Mouse (Mus musculus) kidney, adult 8-10 months (tissue): ENCODE results near the gene Kcnc2.
"Not testable (repeated sequence)": the region's sequence is repeated elsewhere in the genome, so short reads cannot be mapped to it uniquely, and the experiment has no call there.

Experiments
- DNase-seq, 2 experiments: peaks; one replicate each; pipeline ENCODE4 v3.0.0; 2022

Gene Kcnc2

DNA sequence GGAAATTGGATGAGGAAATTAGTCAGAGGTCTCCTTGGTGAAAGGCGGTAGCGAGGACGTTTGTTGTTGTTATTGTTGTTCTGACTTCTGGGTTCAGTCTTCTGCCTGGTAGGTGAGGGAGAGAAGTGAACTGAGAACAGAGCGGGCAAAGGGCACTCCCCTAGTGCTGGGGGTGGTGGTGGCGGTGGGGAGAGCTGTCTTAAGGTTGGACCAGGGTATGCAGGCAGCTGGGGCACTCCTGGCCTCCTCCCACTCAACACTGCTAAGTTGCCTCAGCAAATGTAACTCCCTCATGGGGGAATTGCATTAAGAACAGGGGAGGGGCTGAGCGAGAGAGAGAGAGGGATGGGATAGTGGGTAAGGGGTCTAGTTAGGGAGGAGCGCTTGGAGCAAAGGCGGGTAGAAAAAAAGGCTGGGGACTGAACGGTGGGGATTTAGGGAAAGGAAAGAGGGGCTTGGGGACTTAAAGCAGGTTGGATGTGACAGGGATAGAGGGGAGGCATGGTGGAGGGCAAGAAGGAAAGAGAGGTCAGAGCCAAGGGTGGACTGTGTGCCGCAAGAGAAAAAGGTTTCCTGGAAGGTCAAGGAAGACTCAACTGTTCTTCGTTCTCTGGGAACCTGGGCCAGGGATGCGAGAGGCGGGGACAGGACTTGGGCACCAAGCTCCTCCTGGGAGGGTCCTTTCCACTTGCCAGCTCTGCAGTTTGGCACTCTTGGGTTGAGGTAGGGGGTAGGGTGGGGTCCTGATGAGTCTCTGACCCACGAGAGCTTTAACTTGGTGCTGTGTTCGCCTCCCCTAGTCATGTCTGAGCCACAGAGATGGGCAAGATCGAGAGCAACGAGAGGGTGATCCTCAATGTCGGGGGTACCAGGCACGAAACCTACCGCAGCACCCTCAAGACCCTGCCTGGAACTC is at the start of gene Kcnc2:
Kcnc2 (plus strand) TSS at position 235 of the 916 bp plus-strand sequence.
- peak; percentile 13 to 19 for DNase-seq

DNA sequence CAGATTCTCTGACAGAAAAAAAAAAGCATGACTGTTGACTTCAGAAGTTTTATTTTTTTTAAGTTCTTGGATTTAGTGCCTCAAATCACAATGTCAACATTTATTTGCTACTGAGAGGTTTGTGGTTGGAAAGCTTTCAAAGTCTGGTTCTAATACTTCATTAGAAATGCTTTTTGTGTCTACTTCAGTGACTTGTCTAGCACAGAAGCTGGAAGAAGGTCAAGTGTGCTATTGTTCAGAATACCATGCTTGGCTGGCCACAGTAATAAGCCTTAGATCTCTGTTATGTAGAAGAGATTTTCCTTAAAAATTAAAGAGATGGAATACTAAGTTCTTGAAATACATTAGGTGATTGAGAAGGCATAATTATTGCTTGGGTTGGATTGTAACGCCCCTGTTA is 43.8 kb upstream of the Kcnc2 start:
- no peak for DNase-seq

DNA sequence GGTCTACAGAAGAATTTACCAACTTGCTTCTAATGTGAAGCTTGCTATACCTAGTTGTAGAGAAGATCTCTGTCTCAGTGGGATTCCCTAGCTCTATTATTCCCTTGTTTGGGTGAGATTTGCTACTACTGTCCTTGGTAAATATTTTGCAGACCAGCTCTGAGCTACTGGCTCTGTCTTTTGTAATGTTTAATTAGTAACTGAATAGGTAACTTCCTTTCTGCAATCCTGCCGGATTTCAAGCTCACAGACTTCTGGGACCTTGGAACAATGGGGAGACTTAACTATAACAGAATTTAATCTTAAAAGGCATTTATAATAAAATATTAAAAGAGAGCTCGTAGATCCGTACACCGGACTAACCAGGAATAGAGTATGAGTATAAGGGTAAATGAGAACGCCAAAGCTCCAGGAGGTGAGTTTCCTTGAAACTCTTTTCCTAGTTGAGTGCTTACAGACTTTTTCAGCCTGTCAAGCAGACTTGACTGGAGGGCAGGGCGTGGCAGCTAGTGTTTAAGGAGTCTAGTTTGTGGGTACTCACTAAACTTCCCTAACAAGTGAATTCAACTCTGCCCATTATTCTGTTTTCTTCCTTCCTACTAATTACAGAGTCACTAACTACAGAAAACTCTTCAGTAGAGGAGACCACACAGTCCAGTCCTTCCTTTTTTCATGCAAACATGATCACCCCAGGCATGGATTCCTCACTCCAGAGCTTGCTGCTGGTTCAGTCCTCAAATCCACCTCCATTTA is 41.7 kb upstream of the Kcnc2 start:
- DNase-seq, result peak; percentile 19 to 34

DNA sequence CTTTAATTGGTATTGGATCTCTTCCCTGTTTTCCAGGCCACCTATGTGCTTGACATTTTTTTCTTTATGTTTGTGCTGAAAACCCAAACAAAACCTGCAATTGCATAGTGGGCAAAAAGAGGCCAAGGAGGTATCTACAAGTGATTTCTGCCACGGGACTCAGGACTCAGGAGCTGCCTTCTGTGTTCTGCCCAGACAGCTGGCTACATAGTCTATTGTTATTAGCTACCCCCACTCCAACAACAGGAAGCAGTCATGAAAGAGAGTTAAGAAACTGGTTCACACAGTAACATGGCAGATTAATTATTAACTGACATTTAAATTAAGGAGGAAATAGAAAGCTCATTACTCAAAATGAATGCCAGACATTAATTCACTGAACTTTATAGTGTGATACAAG is 38.2 kb upstream of the Kcnc2 start:
- DNase-seq, result not testable (repeated sequence)

DNA sequence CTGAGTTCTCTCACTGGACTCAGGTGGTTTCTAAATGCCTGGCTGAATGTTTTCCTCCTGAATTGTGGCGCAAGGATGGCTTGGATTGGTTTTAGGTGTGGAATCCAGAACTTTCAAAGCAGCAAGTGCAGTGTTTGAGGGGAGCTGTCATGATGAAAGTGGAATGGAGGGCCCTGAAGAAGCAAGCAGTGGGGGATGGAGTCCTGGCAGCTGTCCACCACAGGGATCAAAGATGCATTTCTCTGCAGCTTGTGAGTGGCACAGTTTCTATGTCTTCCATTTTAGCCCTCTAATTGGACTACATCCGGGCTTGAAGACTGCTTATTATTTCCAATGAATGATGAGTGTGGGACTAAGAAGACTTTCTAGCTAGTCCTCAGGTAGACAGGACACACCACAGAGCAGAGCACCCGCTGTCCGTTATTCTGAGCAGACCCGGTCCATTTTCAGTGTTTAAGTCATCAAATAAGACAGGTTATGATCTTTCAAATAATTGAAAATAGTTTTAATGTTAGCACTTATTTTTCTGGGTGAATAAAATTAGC is 35.5 kb upstream of the Kcnc2 start:
- DNase-seq, result not testable (repeated sequence)

DNA sequence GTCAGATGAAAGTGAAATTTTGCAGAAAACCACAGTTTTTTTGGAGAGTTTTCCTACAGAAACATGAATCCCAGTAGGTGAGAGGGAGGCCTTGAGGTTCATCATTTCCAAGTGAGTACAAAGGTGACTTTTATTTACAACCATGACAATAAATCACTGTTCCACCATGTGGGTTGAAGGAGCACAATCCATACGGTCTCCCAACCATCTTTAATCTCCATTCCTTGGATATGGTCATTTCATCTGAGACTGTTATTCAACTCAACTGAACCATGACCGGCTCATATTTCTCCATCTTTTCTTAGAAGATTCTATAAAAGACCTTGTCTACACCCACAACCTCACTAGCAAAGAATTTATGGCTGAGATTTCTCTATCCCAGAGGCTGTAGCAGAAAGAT is 22.6 kb upstream of the Kcnc2 start:
- no peak for DNase-seq

DNA sequence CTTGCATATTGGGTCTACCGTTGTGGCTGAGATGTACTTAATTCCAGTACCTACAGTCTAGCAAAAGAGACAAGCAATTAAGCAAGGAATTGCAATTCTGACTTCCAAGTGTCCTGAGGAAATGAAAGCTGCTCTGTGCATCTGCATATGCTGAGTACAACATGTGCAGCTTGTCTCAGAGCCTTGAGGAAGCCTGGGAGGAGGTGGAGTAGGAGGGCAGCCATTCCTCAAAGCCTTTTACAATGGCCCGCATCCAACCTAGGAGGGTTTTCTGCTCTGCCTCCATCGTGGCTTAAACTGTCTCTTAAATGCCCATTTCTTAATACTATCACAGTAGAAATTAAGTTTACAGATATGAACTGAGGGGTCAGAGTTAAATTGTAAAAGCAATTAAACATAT is 7.5 kb upstream of the Kcnc2 start:
- no peak for DNase-seq

DNA sequence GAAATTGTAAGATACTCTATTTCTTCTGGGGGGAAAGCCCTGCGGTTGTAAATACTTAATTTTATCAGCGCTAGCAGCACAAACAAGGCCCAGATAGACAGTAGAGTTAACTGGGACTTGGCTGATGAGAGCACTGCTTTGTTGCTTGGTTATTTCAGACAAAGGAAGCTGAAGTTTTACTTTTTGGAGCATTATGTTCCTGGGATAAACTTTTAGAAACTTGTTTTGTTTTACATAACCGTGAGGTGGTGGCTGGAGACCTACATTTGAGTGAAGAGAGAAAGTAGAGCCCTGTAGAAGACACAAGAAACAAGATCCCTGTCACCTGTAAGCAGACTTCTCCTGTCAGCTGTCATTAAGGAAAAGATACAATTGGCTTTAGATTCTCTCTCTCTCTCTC is 1.4 kb upstream of the Kcnc2 start:
- DNase-seq, result no peak

DNA sequence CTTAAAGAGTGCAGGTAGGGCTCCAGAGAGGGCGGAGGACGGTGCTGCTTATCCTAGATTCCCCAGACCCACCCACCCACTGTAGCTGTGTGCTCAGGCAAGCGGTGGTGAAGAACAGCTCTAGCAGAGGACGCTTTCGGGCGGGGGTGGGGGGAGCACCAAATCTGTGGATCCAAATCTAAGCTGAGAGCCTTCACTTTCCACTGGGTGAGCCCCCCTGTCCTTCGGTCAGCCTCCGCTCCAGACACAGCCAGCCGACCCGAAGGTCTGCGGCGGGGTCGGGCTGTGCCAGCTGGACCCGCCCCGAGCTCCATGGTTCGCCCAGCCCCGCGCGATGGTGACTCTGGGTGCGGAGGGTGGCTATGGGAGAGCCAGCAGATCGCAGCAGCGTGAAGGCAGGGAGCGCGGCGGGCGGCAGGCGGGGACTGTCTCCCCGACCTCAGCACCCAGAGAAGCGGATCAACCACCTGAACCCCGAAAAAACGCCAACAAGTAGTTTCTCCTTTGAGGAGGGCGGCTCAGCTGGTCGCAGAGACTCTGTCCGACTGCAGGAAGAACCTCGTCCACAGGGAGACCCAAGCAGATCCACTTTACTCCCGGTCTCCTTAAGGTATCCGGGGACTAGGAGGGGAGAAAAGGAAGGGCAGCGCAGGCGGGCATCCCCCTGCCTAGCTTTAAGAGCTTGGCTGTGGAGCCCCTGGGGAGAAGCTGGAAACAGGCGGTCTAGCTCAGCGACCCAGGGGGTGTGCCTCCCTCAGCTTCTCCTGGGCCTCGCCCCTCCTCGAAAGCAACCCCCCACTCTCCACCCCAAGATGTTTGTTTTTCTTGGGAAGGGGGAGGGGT is 761 bp upstream of the Kcnc2 start:
- peak in 1 of 2 experiments; percentile 3 for DNase-seq

DNA sequence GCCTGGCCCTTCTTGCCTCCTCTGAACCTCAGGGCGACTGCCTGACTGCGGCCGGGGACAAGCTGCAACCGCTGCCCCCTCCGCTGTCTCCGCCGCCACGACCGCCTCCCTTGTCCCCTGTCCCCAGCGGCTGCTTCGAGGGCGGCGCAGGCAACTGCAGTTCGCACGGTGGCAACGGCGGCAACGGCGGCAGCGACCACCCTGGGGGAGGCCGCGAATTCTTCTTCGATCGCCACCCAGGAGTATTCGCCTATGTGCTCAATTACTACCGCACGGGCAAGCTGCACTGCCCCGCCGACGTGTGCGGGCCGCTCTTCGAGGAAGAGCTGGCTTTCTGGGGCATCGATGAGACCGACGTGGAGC is 863 bp downstream of the Kcnc2 start:
- no peak for DNase-seq

DNA sequence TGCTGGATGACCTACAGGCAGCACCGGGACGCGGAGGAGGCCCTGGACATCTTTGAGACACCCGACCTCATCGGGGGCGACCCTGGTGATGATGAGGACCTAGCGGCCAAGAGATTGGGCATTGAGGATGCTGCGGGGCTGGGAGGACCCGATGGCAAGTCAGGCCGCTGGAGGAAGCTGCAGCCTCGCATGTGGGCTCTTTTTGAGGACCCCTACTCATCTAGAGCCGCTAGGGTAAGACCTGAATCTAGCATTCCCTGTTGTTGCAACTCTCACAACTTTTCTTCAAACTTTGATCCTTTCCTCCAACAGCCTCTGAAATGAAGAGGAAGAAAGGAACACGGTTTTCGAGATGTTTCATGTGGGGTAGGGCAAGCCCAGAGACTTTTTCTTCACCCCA is 1.2 kb downstream of the Kcnc2 start:
- DNase-seq, result no peak

DNA sequence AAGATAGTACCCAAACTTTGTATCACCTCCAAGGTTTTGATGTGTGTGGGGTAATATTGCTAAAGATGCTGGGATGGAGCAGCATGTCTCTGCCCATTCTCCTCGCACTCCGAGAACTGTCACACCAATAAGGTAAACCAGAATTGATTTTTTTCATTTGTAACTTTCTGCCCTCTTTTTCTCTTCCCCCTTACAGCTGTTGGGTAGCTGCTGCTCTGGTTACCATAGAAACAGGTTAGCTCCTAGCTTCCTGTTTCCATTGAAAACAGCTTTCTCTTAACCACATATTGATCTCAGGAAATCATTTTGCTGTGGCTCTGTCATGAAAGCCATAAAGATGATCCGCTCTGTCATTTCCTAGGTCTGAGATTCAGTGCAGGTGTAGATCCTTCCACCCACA is 7.1 kb downstream of the Kcnc2 start:
- DNase-seq, result no peak

DNA sequence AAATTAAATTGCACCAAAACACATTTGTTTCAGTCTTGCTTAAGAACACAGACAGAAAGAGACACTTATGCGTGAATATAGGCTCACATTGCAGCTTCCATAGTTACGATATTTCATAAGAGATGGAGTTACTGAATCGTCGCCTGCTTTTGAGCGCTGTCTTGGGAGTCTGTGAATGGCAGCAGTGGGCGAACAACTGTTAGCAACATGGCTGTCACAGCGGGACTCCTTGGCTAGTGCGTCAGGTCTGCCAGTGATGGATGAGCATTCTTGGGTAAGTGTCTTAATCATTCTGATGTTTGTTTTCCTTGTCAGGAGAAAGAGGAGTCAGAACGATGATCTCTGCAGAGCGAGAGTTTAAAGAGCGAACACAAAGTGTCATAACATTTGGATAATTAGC is 44.2 kb downstream of the Kcnc2 start:
- no peak for DNase-seq

DNA sequence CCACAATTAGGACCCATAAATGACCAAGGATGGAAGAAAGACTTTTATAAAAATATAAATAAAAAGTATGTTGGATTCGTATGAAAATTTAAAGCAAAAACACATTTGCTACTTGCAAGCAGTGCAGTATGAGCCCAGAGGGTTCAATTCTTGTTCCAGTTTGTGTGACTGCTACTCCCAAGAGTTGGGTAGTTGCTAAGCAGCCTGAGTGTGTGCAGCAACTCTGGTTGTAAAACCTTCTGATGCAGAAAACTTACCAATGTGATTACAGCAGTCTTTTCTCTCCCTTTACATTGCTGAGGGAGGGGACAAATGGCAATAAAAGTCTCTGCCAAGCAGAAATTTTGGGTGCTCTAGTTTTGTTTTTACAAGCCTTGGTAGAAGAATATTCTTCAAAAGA is 46.9 kb downstream of the Kcnc2 start:
- no peak for DNase-seq

DNA sequence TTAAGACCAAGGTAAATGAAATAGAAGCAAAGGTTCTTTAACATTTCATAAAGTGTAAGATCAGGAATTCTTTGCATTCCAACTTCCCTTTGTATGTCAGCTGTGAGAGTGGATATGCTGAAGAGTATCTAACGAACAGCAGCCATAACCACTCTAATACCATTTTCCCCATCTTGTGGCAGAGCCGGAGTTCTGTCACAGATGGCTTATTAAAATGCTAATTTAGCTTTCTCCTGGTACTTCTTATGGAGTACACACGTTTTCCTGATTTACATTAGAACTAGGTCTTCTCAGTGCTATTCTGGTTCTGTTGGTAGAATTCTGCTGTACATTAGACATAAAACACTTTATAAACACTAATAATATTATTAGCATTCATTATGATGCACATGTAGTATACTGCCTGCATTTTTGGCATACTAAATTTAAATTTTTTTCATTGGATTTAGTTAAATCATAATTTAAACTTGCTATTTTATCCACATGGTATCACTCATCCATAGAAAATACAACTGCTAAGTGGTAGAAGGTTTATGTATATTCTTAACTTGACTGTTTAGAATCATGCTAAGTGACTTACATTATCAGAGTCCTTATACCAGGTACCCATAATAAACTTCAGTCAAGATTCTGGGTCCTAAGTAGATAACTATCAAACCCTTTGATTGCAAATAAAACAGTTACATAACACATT is 86.9 kb downstream of the Kcnc2 start:
- DNase-seq, result no peak

DNA sequence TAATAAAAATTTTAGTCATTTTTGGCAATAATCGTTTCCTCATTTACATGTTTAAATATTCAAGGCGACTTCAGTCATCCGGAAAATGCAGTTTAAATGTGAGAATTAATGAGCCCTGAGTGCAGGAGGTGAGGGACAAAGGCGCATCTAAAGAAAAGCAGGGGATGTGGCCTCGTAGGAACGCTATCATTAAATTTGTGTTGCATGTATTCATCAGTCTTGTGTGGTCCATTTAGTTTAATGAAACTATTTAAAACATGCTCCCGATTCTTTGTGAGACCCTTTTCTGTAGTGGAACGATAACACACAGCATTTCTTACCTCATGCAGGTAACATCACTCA is 87.4 kb downstream of the Kcnc2 start:
- no peak for DNase-seq

DNA sequence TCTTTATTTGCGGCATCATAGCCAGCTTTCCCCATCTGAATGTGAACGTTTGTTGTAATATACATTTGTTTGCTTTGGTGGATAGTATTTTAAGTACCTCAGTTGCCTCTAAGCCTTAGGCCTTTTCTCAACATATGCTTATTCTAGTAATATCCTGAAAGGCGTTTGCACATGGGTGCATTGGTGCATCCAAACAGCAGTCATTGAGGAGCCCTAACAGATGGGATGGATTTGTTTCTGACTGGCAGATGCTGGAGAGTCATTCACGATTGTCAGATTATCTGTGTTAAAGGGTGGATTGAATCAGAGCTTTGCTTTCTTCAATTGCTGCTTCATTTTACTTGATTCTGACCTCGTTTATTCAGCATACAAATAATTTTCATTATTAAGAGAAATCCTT is 89.8 kb downstream of the Kcnc2 start:
- no peak for DNase-seq

DNA sequence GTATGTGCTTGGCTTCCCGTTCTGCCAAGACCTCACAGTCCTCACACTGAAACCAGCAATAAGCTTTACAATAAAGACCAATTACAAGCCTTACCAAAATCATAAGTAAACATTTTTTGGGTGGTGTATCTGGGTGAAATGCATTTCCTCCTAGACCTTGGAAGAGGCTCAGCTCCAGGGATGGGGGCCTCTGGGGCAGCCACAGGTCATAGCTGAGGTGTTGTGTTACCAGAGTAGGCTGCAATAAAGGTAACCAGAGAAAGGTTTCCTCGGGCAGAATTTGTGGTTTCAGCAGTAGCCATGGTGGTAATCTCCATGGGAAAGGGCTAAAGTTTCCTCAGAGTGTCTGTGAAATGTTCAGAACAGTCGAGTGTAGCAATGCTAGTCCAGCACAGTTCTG is 97.4 kb downstream of the Kcnc2 start:
- DNase-seq, result no peak

DNA sequence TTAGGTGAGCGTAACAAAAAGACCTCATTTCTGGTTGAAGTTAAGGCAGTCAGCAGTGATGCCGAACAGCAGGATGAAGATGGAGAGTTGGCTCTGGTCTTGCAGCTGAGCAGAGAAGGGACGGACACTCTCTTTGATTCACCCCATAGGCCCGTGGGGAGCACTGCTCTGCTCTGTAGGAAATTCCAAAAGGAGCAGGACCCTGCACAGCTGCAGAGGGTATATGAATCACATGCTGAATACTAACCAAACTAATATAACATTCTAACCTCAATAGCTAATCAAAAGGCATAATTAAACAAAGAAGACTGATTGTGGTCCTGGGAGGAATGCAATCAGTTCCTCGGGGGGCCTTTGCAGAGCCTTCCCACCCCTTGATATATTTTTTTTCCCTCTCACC is 106.2 kb downstream of the Kcnc2 start:
- DNase-seq, result no peak

DNA sequence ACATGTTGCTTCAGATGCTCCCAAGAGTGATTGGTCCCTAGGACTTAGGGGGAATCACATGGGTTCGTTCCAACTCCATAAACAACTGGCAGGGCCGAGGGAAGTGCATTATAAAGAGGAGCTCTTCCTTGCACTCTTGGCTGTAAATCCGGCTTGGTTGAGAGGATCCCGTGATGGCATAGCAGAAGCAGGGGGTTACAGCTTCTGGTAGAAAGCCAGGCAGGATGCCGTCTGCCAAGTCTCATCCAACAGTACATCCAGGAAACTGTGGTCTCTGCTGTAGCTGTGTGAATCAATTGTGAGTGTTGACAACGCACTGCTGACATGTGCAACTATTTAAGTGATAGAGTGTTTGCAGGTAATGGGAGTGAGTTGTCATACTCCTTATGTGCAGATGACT is 107.5 kb downstream of the Kcnc2 start:
- DNase-seq, result no peak

DNA sequence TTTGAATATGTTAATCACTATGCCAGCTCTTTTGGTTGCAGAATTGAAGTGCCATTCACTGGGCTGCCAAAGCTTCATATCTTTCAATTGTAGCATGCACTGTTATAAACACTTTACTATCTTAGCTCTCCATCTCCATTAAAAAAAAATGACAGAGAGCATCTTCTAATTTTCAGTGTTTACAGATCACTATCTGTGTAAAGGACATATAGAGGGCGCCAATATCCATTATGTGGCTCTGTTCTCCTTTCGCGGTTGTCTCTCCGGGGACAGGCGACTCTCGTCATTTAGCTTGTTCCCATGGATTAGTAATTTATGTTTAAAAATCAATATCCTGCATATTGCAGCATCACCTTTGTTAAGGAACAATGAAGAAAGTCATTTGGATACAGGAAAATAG is 109.7 kb downstream of the Kcnc2 start:
- no peak for DNase-seq

DNA sequence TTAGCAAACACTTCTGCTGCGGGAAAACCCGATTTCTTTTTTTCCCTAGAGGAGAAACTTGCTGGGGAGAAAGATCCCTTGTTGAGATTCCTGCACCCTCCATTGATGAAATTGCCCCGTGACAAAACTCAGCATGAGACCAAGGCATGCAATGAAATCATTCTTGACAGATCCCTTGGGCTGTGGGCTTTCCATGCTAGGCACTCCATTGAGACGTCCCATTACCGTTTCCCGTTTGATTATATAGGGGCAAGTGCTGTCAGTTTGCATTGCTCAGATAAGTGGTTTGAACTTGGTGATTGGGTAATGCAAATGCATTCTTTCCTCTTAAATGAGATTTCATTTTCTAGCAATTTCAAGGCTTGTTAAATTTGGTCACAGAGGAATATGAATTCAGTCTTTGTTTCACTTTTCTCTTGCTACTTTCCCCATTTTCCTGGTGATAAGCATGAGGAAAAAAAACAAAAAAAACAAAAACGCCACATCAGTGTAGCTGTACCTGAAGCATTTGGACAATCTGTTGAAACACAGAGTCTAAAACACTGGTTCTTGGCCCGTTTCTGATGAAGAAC is 123.6 kb downstream of the Kcnc2 start:
- DNase-seq, result no peak
